Mouse (Mus musculus) hindbrain, embryonic 14.5 days (tissue): ENCODE results near the gene Fam241b. TPM values are rescaled to one million over a fixed set of nuclear protein-coding genes. Genes with fewer than 3 reads are reported as not detected.

ENCODE experiments used
- ATAC-seq: fragments of 200-750 bp; cut with Nextera tagmentation; 2 replicates; pipeline ENCODE4 v1.8.0; 2017; ENCODE audit warnings: moderate number of reproducible peaks, mild to moderate bottlenecking, moderate TSS enrichment, moderate library complexity; ENCODE audit not compliant: low FRiP score
- DNase-seq: peaks from one replicate; pipeline ENCODE4 v3.0.0-alpha.2; 2015; ENCODE audit warnings: low spot score
- H3K27ac ChIP-seq: fragments of 300-500 bp; sonication (generic); 2 replicates; pipeline ENCODE4 v1.5.1; 2014; ENCODE audit warnings: mild to moderate bottlenecking, moderate library complexity
- H3K27me3 ChIP-seq: fragments of 300-500 bp; sonication (generic); 2 replicates; pipeline ENCODE4 v1.6.1; 2014; ENCODE audit warnings: mild to moderate bottlenecking, low read length, mixed read lengths; ENCODE audit not compliant: control insufficient read depth, insufficient read depth
- H3K36me3 ChIP-seq: fragments of 300-500 bp; sonication (generic); replicated peaks from 2 replicates; pipeline ENCODE4 v1.6.1; 2014; ENCODE audit not compliant: control insufficient read depth, insufficient read depth
- H3K4me1 ChIP-seq: fragments of 300-500 bp; sonication (generic); replicated peaks from 2 replicates; pipeline ENCODE4 v1.6.1; 2014; ENCODE audit warnings: antibody characterized with exemption, low read length, mixed read lengths; ENCODE audit not compliant: control insufficient read depth, insufficient read depth
- H3K4me2 ChIP-seq: fragments of 300-500 bp; sonication (generic); replicated peaks from 2 replicates; pipeline ENCODE4 v1.6.1; 2014; ENCODE audit warnings: mild to moderate bottlenecking, moderate library complexity
- H3K4me3 ChIP-seq: fragments of 300-500 bp; sonication (generic); replicated peaks from 2 replicates; pipeline ENCODE4 v1.5.1; 2014; ENCODE audit warnings: mild to moderate bottlenecking, low read length
- H3K9ac ChIP-seq: fragments of 300-500 bp; sonication (generic); 2 replicates; pipeline ENCODE4 v1.6.1; 2014
- H3K9me3 ChIP-seq: fragments of 300-500 bp; sonication (generic); 2 replicates; pipeline ENCODE4 v1.6.1; 2016; ENCODE audit warnings: low read length; ENCODE audit not compliant: control insufficient read depth
- WGBS: fragments of 180-500 bp; shearing (Covaris S2); extraction: QIAGEN DNeasy Blood & Tissue Kit; methylation state at CpG from one replicate; pipeline ENCODE4 v1.1.7; 2014; 5-methylcytosine and 5-hydroxymethylcytosine counted together
- polyA plus RNA-seq: library from polyadenylated mRNA; unstranded; fragments of >200 nt; fragmentation: Nextera tagmentation; extraction: Ambion mirVana; gene quantifications from 2 replicates; pipeline ENCODE4 v1.2.1, GENCODE M21; 2014

Fam241b gene
- polyA plus RNA-seq, 1 experiment from 2014 or later = 41.6 TPM

- Histone ChIP-seq H3K4me1 (peaks cover 22% of the 10 kb centered on the region), H3K36me3 (peaks cover 10% of the 10 kb centered on the region; the same call in 1 of the 2 replicates), H3K27me3 (peaks cover 26% of the 10 kb centered on the region; the same call in 1 of the 2 replicates), H3K27ac (no peak overlapping the region), H3K4me2 (peak overlapping the region; percentile 98), H3K9ac (peak overlapping the region; percentile 77), H3K4me3 (peak overlapping the region; percentile 54), H3K9me3 (no peaks in the 10 kb centered on the region)
- ATAC-seq = peak; percentile 79
- DNase-seq = peak; percentile 87
- under 1% methylated on average over 57 of the region's 57 CpGs for WGBS
Observed at GRCm38 (mm10) chr10:62110504-62111206, 33.1 kb downstream of the Fam241b start.

- no peak overlapping the region for H3K4me3 ChIP-seq
- WGBS = 51% methylated on average over 9 of the region's 9 CpGs
- H3K27me3 ChIP-seq = peaks cover 26% of the 10 kb centered on the region; the same call in 1 of the 2 replicates
- ATAC-seq (no peak), DNase-seq (no peak)
- H3K9ac ChIP-seq = no peak overlapping the region
- peaks cover 16% of the 10 kb centered on the region for H3K4me1 ChIP-seq
- no peak overlapping the region for H3K4me2 ChIP-seq
- H3K36me3 ChIP-seq = peaks cover 10% of the 10 kb centered on the region; the same call in 1 of the 2 replicates
- no peaks in the 10 kb centered on the region for H3K9me3 ChIP-seq
- H3K27ac ChIP-seq = no peak overlapping the region
Observed at GRCm38 (mm10) chr10:62107048-62107447, 36.7 kb downstream of the Fam241b start.

- no peaks in the 10 kb centered on the region for H3K9me3 ChIP-seq
- no peak overlapping the region for H3K9ac ChIP-seq
- H3K27ac ChIP-seq = no peak overlapping the region
- H3K4me1 ChIP-seq = peaks cover 29% of the 10 kb centered on the region
- no peak overlapping the region for H3K4me3 ChIP-seq
- ATAC-seq (no peak), DNase-seq (peak; percentile 86)
- H3K27me3 ChIP-seq = peaks cover 13% of the 10 kb centered on the region; the same call in 1 of the 2 replicates
- 32% methylated on average over 7 of the region's 7 CpGs for WGBS
- H3K36me3 ChIP-seq = peaks cover 10% of the 10 kb centered on the region; the same call in 1 of the 2 replicates
- no peak overlapping the region for H3K4me2 ChIP-seq
Observed at GRCm38 (mm10) chr10:62104835-62105576, 38.7 kb downstream of the Fam241b start.

- Histone ChIP-seq H3K4me1 (peaks cover 24% of the 10 kb centered on the region), H3K4me2 (peak overlapping the region; percentile 11; the same call in 1 of the 2 replicates), H3K9me3 (no peaks in the 10 kb centered on the region), H3K27ac (peak overlapping the region; percentile 97), H3K9ac (0 out of 2 replicates have a peak overlapping the region, but pooled peaks have one; percentile 6), H3K36me3 (no peaks in the 10 kb centered on the region), H3K4me3 (no peak overlapping the region), H3K27me3 (no peaks in the 10 kb centered on the region; the same call in 1 of the 2 replicates)
- peak; percentile 90 for DNase-seq
- ATAC-seq = peak; percentile 81
- 8% methylated on average over 7 of the region's 7 CpGs for WGBS
Observed at GRCm38 (mm10) chr10:62101504-62102439, 41.9 kb downstream of the Fam241b start.

GRCm38 (mm10) chr10:62099749-62100403 is 43.8 kb downstream of the Fam241b start:
- no peaks in the 10 kb centered on the region for H3K36me3 ChIP-seq
- peaks cover 24% of the 10 kb centered on the region for H3K4me1 ChIP-seq
- whole genome bisulfite sequencing = 40% methylated on average over 10 of the region's 10 CpGs
- ATAC-seq (peak; percentile 84), DNase-seq (peak; percentile 70)
- H3K9me3 ChIP-seq = no peaks in the 10 kb centered on the region
- no peak overlapping the region for H3K4me2 ChIP-seq
- no peaks in the 10 kb centered on the region; the same call in 1 of the 2 replicates for H3K27me3 ChIP-seq
- H3K9ac ChIP-seq = peak overlapping the region; percentile 4; the same call in 1 of the 2 replicates
- peak overlapping the region; percentile 97 for H3K27ac ChIP-seq
- H3K4me3 ChIP-seq = no peak overlapping the region

- ATAC-seq (no peak), DNase-seq (no peak)
- Histone ChIP-seq H3K4me1 (no peaks in the 10 kb centered on the region), H3K9me3 (no peaks in the 10 kb centered on the region), H3K4me3 (no peak overlapping the region), H3K36me3 (no peaks in the 10 kb centered on the region), H3K4me2 (no peak overlapping the region), H3K9ac (no peak overlapping the region), H3K27me3 (no peaks in the 10 kb centered on the region), H3K27ac (no peak overlapping the region)
- 88% methylated on average over 6 of the region's 6 CpGs for WGBS
Observed at GRCm38 (mm10) chr10:62094401-62094800, 49.3 kb downstream of the Fam241b start.

GRCm38 (mm10) chr10:62093903-62094302 is 49.8 kb downstream of the Fam241b start:
- Histone ChIP-seq H3K4me2 (no peak overlapping the region), H3K36me3 (no peaks in the 10 kb centered on the region), H3K9me3 (no peaks in the 10 kb centered on the region), H3K4me3 (no peak overlapping the region), H3K27me3 (no peaks in the 10 kb centered on the region), H3K27ac (no peak overlapping the region), H3K9ac (no peak overlapping the region), H3K4me1 (no peaks in the 10 kb centered on the region)
- ATAC-seq (no peak), DNase-seq (no peak)
- 81% methylated on average over 7 of the region's 7 CpGs for WGBS

- ATAC-seq (no peak), DNase-seq (no peak)
- no peak overlapping the region for H3K4me2 ChIP-seq
- no peak overlapping the region for H3K27ac ChIP-seq
- no peaks in the 10 kb centered on the region for H3K4me1 ChIP-seq
- H3K9ac ChIP-seq = no peak overlapping the region
- H3K4me3 ChIP-seq = no peak overlapping the region
- H3K36me3 ChIP-seq = no peaks in the 10 kb centered on the region
- no peaks in the 10 kb centered on the region for H3K9me3 ChIP-seq
- H3K27me3 ChIP-seq = no peaks in the 10 kb centered on the region
Observed at GRCm38 (mm10) chr10:62089486-62089885, 54.2 kb downstream of the Fam241b start.
